Mouse (Mus musculus): ENCODE measurements at regions not wholly inside any gene's neighbourhood (a gene's known extent, or its start where the extent isn't known, plus 50 kb on each side); places are given as distances from the start of the nearest gene placed in this dataset.

DNA sequence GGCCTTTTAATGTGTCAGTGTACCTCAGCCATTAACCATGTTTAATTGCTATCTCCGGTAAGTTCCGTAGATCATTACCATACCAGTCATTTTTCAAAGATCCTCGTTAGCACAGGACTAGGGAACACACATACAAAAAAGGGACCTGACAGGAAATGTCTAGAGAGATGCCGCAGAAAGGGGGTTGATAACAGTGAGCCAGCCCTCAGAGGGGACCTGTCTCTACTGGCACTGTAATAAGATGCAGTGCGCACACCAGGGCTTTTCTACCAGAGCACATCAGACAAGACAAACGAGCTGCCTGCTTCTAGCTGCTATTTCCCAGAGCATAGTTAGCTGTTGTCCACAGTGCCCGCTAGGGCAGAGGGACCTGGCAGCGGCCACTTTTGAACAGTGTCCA, 199.1 kb downstream of the Sox11 start:
- no peak for DNase-seq (ENCODE audit: low spot score)

- DNase-seq (ENCODE audit: low spot score), result no peak
These were observed 202.1 kb downstream of the Sox11 start for GRCm38 (mm10) chr12:27140335-27140702.

- DNase-seq (ENCODE audit: low spot score), result no peak
These were observed 202.6 kb downstream of the Sox11 start for GRCm38 (mm10) chr12:27139683-27140334.

- DNase-seq (ENCODE audit: low spot score), result no peak
These were observed 203.4 kb downstream of the Sox11 start for GRCm38 (mm10) chr12:27138663-27139633.

DNA sequence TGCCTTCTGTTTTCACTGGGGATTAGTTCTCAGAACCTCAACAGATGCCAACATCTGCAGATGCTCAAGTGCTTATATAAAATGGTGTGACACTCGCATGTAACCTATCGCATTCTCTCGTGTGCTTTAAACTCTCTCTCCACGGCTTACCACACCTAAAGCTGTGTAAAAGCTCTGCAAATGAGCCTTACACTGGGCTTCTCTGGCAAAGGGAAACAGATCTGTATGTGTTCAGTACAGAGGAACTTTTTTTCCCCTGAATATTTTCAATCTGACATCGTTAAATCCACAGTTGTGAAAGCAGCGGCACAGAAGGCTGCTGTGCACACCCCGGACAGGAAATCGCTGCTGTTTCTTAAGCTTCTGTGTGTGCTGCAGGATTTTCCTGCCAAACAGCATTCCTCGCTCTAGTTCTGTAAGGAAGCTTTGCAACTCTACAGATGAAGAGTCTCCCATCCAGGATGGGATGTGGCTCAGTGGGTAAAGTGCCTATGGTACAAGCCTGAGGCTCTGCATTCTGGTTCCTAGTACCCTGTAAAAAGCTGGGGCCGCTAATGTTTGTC, 206.3 kb downstream of the Sox11 start:
- DNase-seq (ENCODE audit: low spot score), result peak; percentile 33

- DNase-seq (ENCODE audit: low spot score), result no peak
These were observed 211.8 kb downstream of the Sox11 start for GRCm38 (mm10) chr12:27130544-27130943.

DNA sequence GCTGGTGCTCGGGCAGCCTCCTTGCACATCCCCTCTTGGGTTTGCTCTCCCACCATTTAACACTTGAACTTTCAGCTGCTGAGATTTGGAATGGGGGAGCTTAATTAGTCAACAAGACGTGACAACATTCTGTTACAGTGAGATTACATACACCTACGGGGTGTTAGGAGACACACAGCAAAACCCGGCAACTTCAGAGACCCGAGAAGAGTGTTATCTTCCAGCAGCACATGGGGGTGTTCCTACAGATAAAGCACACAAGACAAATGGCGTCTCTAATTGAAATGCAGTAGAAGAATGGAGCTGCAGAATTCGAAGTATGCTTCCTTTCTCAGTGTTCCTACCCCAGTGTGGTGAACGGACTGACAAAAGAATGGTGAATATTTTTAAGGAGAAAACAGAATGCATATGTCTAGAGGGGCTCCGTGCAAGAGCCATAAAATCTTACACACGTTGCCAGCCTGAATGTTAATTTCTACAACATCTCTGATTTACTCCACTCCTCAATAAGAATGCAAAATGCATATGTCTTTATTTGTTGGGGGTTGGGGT, 215.2 kb downstream of the Sox11 start:
- DNase-seq (ENCODE audit: low spot score), result no peak

DNA sequence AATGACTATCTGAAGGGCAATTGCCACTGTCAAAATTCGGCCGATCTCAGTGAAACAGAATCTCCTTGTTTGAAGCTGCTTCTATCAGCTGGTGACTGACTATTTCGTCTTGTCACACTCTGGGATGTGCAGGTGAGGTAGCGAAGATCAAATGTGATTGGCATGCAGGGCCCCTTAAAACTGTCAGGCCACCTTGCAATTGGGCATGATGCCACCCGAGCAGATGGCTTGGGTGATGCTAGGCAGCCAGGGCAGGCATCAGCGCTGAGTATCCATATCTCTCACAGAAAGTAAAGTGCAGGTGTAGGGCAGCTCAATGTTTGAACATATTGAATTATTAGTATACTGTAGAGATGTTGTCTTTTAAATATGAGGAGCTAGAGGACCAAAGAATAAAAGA, 223.8 kb downstream of the Sox11 start:
- no peak for DNase-seq (ENCODE audit: low spot score)

DNA sequence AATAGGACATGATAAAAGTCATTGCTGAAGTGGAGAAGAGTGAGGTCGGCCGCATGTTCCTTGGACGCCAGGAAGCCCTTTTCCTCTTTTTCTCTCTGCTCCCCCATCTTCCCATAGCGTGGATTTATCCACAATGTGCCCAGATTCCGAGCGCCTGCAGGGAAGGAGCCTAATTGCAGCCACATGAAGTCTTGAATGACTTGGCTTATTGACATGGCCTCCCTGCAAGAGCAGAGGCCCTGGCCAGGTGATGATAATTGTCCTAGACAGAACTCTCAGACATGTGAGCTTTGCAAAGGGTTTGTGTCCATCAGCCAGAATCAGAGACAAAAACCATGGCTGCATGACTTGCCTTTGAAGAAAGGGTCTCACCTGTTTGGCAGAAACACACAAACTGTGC, 227.0 kb downstream of the Sox11 start:
- no peak for DNase-seq (ENCODE audit: low spot score)

- no peak for DNase-seq (ENCODE audit: low spot score)
These were observed 237.3 kb downstream of the Sox11 start for GRCm38 (mm10) chr12:27104925-27105571.

- no peak for DNase-seq (ENCODE audit: low spot score)
These were observed 239.4 kb downstream of the Sox11 start for GRCm38 (mm10) chr12:27102996-27103395.

- no peak for DNase-seq (ENCODE audit: low spot score)
These were observed 253.2 kb downstream of the Sox11 start for GRCm38 (mm10) chr12:27089206-27089605.

- no peak for DNase-seq (ENCODE audit: low spot score)
These were observed 256.5 kb downstream of the Sox11 start for GRCm38 (mm10) chr12:27085890-27086289.

GRCm38 (mm10) chr12:27083645-27084550, 258.5 kb downstream of the Sox11 start:
- DNase-seq (ENCODE audit: low spot score), result no peak

GRCm38 (mm10) chr12:27083089-27083488, 259.3 kb downstream of the Sox11 start:
- DNase-seq (ENCODE audit: low spot score), result no peak

GRCm38 (mm10) chr12:27082624-27083023, 259.8 kb downstream of the Sox11 start:
- DNase-seq (ENCODE audit: low spot score), result no peak

- no peak for DNase-seq (ENCODE audit: low spot score)
These were observed 266.2 kb downstream of the Sox11 start for GRCm38 (mm10) chr12:27076107-27076738.

DNA sequence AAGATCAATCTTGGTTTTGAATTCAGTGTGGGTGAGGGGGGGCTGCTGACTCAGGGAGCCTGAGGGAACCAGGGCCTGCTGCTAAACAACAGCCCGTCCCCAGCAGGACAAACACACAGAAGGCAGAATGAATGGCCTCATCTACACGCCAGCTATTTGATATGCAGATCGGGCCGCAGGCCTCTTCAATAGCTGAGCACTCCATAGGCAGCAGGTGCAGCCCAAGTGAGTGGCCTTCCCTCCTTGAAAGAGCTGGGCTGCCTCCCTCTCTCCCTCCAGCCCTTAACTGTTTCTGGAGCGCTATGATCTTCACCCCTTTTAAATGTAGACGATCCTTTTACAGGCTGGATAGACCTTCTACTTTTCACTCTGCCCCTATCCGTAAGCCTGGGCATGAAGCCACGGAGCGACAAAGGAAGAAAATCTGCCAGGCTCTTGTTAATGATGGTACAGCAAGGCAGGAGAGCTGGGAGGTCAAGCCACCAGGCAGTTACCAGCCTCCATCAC, 277.3 kb downstream of the Sox11 start:
- DNase-seq (ENCODE audit: low spot score), result no peak

DNA sequence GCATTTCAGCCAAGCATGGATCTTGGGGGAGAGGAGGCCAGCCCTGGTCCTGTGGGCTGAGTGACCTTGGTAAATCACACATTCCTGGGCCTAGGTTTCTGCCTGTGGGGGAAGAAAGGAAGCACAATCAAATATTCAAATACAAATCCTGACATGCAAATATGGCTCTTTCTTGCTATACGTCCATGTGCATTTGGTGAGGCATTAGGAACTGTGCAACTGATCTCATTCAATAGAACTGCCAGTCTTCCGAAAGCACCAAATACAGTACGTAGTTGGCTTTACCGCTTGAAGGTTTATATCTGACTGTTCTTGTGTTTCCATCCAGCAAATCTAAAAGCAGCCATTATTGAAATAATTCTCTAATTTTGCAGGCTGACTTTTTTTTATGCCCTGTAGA, 278.9 kb downstream of the Sox11 start:
- no peak for DNase-seq (ENCODE audit: low spot score)

GRCm38 (mm10) chr12:27062511-27063264, 279.7 kb downstream of the Sox11 start:
- no peak for DNase-seq (ENCODE audit: low spot score)

All from urinary bladder, postnatal 25 days (tissue).